Mouse (Mus musculus): ENCODE results near the gene Creb3l2. TPM values are rescaled to one million over a fixed set of nuclear protein-coding genes. Genes with fewer than 3 reads are reported as not detected.

The Creb3l2 gene
- polyA plus RNA-seq, 1 experiment, result 24.1 TPM

GRCm38 (mm10) chr6:37447704-37448466 is 5.9 kb upstream of the Creb3l2 start:
- Histone ChIP-seq H3K4me1 (ENCODE audit: control insufficient read depth, insufficient read depth, low read length) (peaks cover under 1% of the 10 kb centered on the region), H3K4me3 (replicated peaks; ENCODE audit: extremely low read depth, low read depth, low read length) (no peak overlapping the region)
- no peak for TF ChIP-seq POLR2A (IDR thresholded peaks at IDR 0.05; ENCODE audit: borderline replicate concordance, extremely low read depth, low read depth, low read length)
- peak; percentile 69 for TF ChIP-seq CTCF (IDR thresholded peaks at IDR 0.05; ENCODE audit: insufficient read depth, low read length)
- peak; percentile 71 for DNase-seq
- WGBS, result 20% methylated on average over 10 of the region's 10 CpGs

- DNase-seq, result no peak
- Histone ChIP-seq H3K4me3 (replicated peaks; ENCODE audit: extremely low read depth, low read depth, low read length) (peak overlapping the region; percentile 6), H3K4me1 (ENCODE audit: control insufficient read depth, insufficient read depth, low read length) (peaks cover 11% of the 10 kb centered on the region)
- 41% methylated on average over 4 of the region's 4 CpGs for WGBS
- no peak for TF ChIP-seq CTCF (IDR thresholded peaks at IDR 0.05; ENCODE audit: insufficient read depth, low read length)
- TF ChIP-seq POLR2A (IDR thresholded peaks at IDR 0.05; ENCODE audit: borderline replicate concordance, extremely low read depth, low read depth, low read length), result no peak
Measured at GRCm38 (mm10) chr6:37442781-37443180, 835 bp upstream of the Creb3l2 start.

DNA sequence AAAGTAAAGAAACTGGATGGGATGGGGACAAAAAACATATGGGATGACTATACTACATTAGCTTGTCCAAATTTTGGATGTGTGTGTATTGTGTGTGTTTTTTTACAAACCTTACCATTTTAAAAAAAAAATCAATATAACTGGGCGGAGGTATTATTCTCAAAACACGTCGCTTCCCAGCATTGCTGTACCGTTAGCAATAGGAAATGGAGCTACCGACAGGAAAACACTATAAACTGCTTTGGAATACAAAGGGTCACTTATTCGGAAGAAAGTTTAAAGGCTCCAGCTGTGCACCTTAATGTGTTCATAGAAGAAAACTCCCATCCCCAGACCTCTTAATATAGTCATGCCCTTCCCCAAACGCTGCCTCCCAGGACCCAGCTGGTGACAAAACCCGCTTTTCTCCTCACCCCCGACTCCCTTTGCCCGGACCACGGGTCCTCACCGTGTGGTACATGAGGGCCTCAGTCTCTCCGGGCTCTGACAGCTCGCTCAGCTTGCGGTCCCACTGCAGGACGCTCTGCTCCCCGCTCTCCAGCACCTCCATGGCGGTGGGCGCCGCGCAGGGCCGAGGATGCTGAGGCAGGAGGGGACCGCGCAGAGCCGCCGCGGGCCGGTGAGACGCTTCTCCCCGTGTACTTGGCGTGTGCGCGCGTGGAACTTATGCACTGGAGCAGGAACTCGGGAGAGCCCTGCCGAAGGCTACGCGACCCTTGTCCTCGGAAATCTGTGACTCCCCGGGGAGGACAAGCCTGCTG is 515 bp downstream of the Creb3l2 start:
- no peak for TF ChIP-seq CTCF (IDR thresholded peaks at IDR 0.05; ENCODE audit: insufficient read depth, low read length)
- TF ChIP-seq POLR2A (IDR thresholded peaks at IDR 0.05; ENCODE audit: borderline replicate concordance, extremely low read depth, low read depth, low read length), result no peak
- WGBS, result under 1% methylated on average over 40 of the region's 40 CpGs
- peaks cover 11% of the 10 kb centered on the region for H3K4me1 ChIP-seq (ENCODE audit: control insufficient read depth, insufficient read depth, low read length)
- DNase-seq, result peak; percentile 61
- peak overlapping the region; percentile 95 for H3K4me3 ChIP-seq (replicated peaks; ENCODE audit: extremely low read depth, low read depth, low read length)

- DNase-seq, result no peak
- H3K4me1 ChIP-seq (ENCODE audit: control insufficient read depth, insufficient read depth, low read length), result peaks cover 11% of the 10 kb centered on the region
- WGBS, result 4% methylated on average over 12 of the region's 12 CpGs
- peak overlapping the region; percentile 95 for H3K4me3 ChIP-seq (replicated peaks; ENCODE audit: extremely low read depth, low read depth, low read length)
- TF ChIP-seq POLR2A (IDR thresholded peaks at IDR 0.05; ENCODE audit: borderline replicate concordance, extremely low read depth, low read depth, low read length), result no peak
- TF ChIP-seq CTCF (IDR thresholded peaks at IDR 0.05; ENCODE audit: insufficient read depth, low read length), result no peak
Measured at GRCm38 (mm10) chr6:37440491-37441250, 1.3 kb downstream of the Creb3l2 start.

GRCm38 (mm10) chr6:37439676-37440490 is 2.1 kb downstream of the Creb3l2 start:
- WGBS, result 25% methylated on average over 13 of the region's 13 CpGs
- Histone ChIP-seq H3K4me1 (ENCODE audit: control insufficient read depth, insufficient read depth, low read length) (peaks cover 11% of the 10 kb centered on the region), H3K4me3 (replicated peaks; ENCODE audit: extremely low read depth, low read depth, low read length) (peak overlapping the region; percentile 95)
- no peak for TF ChIP-seq POLR2A (IDR thresholded peaks at IDR 0.05; ENCODE audit: borderline replicate concordance, extremely low read depth, low read depth, low read length)
- no peak for TF ChIP-seq CTCF (IDR thresholded peaks at IDR 0.05; ENCODE audit: insufficient read depth, low read length)
- DNase-seq, result peak; percentile 37

DNA sequence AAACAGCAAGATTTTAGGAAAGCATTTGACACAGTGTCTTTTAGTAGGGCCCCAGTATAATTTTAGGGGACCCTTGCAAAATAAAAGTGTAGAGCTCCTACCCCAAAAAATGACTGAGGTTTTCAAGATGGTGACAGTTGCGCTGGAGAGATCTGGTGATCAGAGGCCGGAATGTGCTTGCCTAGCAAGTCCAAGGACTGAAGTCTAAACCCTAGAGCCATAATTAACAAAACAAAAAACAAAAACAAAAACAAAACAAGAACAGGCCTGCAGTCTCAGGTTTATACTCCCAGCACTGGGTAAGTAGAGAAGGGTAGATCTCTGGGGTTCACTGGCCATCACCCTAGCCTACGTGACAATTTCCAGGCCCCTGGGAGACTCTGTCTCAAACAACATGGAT is 3.4 kb downstream of the Creb3l2 start:
- no peak overlapping the region for H3K4me3 ChIP-seq (replicated peaks; ENCODE audit: extremely low read depth, low read depth, low read length)
- H3K4me1 ChIP-seq (ENCODE audit: control insufficient read depth, insufficient read depth, low read length), result peaks cover 15% of the 10 kb centered on the region
- TF ChIP-seq POLR2A (IDR thresholded peaks at IDR 0.05; ENCODE audit: borderline replicate concordance, extremely low read depth, low read depth, low read length), result no peak
- TF ChIP-seq CTCF (IDR thresholded peaks at IDR 0.05; ENCODE audit: insufficient read depth, low read length), result no peak
- WGBS, result 94% methylated on average over 3 of the region's 3 CpGs
- DNase-seq, result no peak

DNA sequence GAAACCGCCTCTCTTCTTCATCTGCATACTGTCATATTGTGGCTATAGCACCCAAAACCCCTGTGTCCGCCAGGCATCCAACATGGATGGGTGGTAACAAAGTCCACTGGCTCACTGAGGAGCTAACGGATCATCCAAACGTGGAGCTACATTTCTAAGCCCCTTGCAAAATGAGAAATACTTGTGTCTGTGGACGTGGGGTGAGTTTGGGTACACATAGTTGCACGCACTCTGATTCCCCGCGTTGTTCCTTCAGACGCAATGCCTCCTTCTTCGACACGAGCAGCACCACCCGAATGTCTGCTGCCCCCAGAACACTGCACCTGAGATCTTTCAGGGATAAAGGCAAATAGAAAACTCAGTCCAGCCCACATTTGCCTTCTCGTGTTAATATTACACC is 4.9 kb downstream of the Creb3l2 start:
- no peak overlapping the region for H3K4me3 ChIP-seq (replicated peaks; ENCODE audit: extremely low read depth, low read depth, low read length)
- no peak for DNase-seq
- peaks cover 15% of the 10 kb centered on the region for H3K4me1 ChIP-seq (ENCODE audit: control insufficient read depth, insufficient read depth, low read length)
- 80% methylated on average over 13 of the region's 13 CpGs for WGBS
- TF ChIP-seq CTCF (IDR thresholded peaks at IDR 0.05; ENCODE audit: insufficient read depth, low read length) (no peak), POLR2A (IDR thresholded peaks at IDR 0.05; ENCODE audit: borderline replicate concordance, extremely low read depth, low read depth, low read length) (no peak)

GRCm38 (mm10) chr6:37435391-37435790 is 6.6 kb downstream of the Creb3l2 start:
- TF ChIP-seq POLR2A (IDR thresholded peaks at IDR 0.05; ENCODE audit: borderline replicate concordance, extremely low read depth, low read depth, low read length), result no peak
- TF ChIP-seq CTCF (IDR thresholded peaks at IDR 0.05; ENCODE audit: insufficient read depth, low read length), result no peak
- no peak overlapping the region for H3K4me3 ChIP-seq (replicated peaks; ENCODE audit: extremely low read depth, low read depth, low read length)
- H3K4me1 ChIP-seq (ENCODE audit: control insufficient read depth, insufficient read depth, low read length), result peaks cover 24% of the 10 kb centered on the region
- DNase-seq, result no peak
- WGBS, result 60% methylated on average over 6 of the region's 6 CpGs
